Mouse (Mus musculus) midbrain, embryonic 16.5 days (tissue): ENCODE data around the gene Tmem132d. TPM values are rescaled to one million over a fixed set of nuclear protein-coding genes. Genes with fewer than 3 reads are reported as not detected.

Experiments used
- ATAC-seq: fragments of 200-750 bp; cut with Nextera tagmentation; 2 replicates; pipeline ENCODE4 v1.8.0; 2017; ENCODE audit warnings: moderate TSS enrichment
- H3K27ac ChIP-seq: fragments of 300-500 bp; sonication (generic); 2 replicates; pipeline ENCODE4 v1.5.1; 2014; ENCODE audit warnings: mild to moderate bottlenecking, low read length, mixed read lengths
- H3K27me3 ChIP-seq: fragments of 300-500 bp; sonication (generic); 2 replicates; pipeline ENCODE4 v1.6.1; 2014; ENCODE audit warnings: low read depth, low read length, mixed read lengths; ENCODE audit not compliant: control insufficient read depth, insufficient read depth
- H3K36me3 ChIP-seq: fragments of 300-500 bp; sonication (generic); 2 replicates; pipeline ENCODE4 v1.6.1; 2014; ENCODE audit warnings: mild to moderate bottlenecking, low read length, moderate library complexity, mixed read lengths; ENCODE audit not compliant: control insufficient read depth, insufficient read depth
- H3K4me1 ChIP-seq: fragments of 300-500 bp; sonication (generic); 2 replicates; pipeline ENCODE4 v1.6.1; 2014; ENCODE audit warnings: mild to moderate bottlenecking, low read length, mixed read lengths; ENCODE audit not compliant: control insufficient read depth, insufficient read depth
- H3K4me2 ChIP-seq: fragments of 300-500 bp; sonication (generic); 2 replicates; pipeline ENCODE4 v1.6.1; 2014; ENCODE audit warnings: mild to moderate bottlenecking, low read length, mixed read lengths
- H3K4me3 ChIP-seq: fragments of 300-500 bp; sonication (generic); 2 replicates; pipeline ENCODE4 v1.5.1; 2014; ENCODE audit warnings: low read depth, mild to moderate bottlenecking, low read length, moderate library complexity, mixed read lengths
- H3K9ac ChIP-seq: fragments of 300-500 bp; sonication (generic); 2 replicates; pipeline ENCODE4 v1.6.1; 2014; ENCODE audit warnings: low read depth, low read length, mixed read lengths
- H3K9me3 ChIP-seq: fragments of 300-500 bp; sonication (generic); replicated peaks from 2 replicates; pipeline ENCODE4 v1.6.1; 2014; ENCODE audit warnings: mild to moderate bottlenecking, low read length, mixed read lengths; ENCODE audit not compliant: control insufficient read depth, poor library complexity, severe bottlenecking
- WGBS: fragments of 180-500 bp; shearing (Covaris S2); extraction: QIAGEN DNeasy Blood & Tissue Kit; methylation state at CpG from one replicate; pipeline ENCODE4 v1.1.7; 2014; 5-methylcytosine and 5-hydroxymethylcytosine counted together
- polyA plus RNA-seq: library from polyadenylated mRNA; unstranded; fragments of >200 nt; fragmentation: Nextera tagmentation; extraction: Ambion mirVana; gene quantifications from 2 replicates; pipeline ENCODE4 v1.2.1, GENCODE M21; 2015

Tmem132d gene
- polyA plus RNA-seq, 1 experiment from 2014 or later: 3.3 TPM

GRCm38 (mm10) chr5:128336841-128337240, 96.0 kb downstream of the Tmem132d start:
- Histone ChIP-seq H3K36me3 (no peaks in the 10 kb centered on the region), H3K27me3 (no peaks in the 10 kb centered on the region), H3K9ac (no peak overlapping the region), H3K4me2 (no peak overlapping the region), H3K4me1 (no peaks in the 10 kb centered on the region; the same call in 1 of the 2 replicates), H3K9me3 (no peaks in the 10 kb centered on the region), H3K27ac (no peak overlapping the region), H3K4me3 (no peak overlapping the region)
- ATAC-seq: no peak
- WGBS: 80% methylated on average over 7 of the region's 7 CpGs

GRCm38 (mm10) chr5:128332766-128333165, 100.1 kb downstream of the Tmem132d start:
- WGBS: 84% methylated on average over 7 of the region's 7 CpGs

GRCm38 (mm10) chr5:128330351-128330750, 102.5 kb downstream of the Tmem132d start:
- Histone ChIP-seq H3K4me2 (no peak overlapping the region), H3K9ac (no peak overlapping the region), H3K4me3 (no peak overlapping the region), H3K4me1 (no peaks in the 10 kb centered on the region; the same call in 1 of the 2 replicates), H3K9me3 (no peaks in the 10 kb centered on the region), H3K27me3 (no peaks in the 10 kb centered on the region), H3K27ac (no peak overlapping the region), H3K36me3 (no peaks in the 10 kb centered on the region)
- WGBS: 83% methylated on average over 8 of the region's 8 CpGs
- ATAC-seq: no peak

More at GRCm38 (mm10) chr5:128332766-128333165, 100.1 kb downstream of the Tmem132d start:
- H3K4me1 ChIP-seq: no peaks in the 10 kb centered on the region; the same call in 1 of the 2 replicates
- ATAC-seq: no peak
- H3K27me3 ChIP-seq: no peaks in the 10 kb centered on the region
- no peaks in the 10 kb centered on the region for H3K36me3 ChIP-seq
- no peaks in the 10 kb centered on the region for H3K9me3 ChIP-seq
- no peak overlapping the region for H3K4me3 ChIP-seq
- no peak overlapping the region for H3K9ac ChIP-seq
- no peak overlapping the region for H3K4me2 ChIP-seq
- no peak overlapping the region for H3K27ac ChIP-seq

GRCm38 (mm10) chr5:128302387-128302786, 130.5 kb downstream of the Tmem132d start:
- H3K4me1 ChIP-seq: no peaks in the 10 kb centered on the region
- no peak overlapping the region for H3K4me2 ChIP-seq
- 64% methylated on average over 2 of the region's 2 CpGs for WGBS

GRCm38 (mm10) chr5:128291191-128291590, 141.7 kb downstream of the Tmem132d start:
- Histone ChIP-seq H3K4me2 (no peak overlapping the region), H3K27me3 (no peaks in the 10 kb centered on the region), H3K9ac (no peak overlapping the region), H3K36me3 (no peaks in the 10 kb centered on the region), H3K9me3 (no peaks in the 10 kb centered on the region), H3K4me3 (no peak overlapping the region), H3K27ac (no peak overlapping the region), H3K4me1 (no peaks in the 10 kb centered on the region)
- no peak for ATAC-seq
- WGBS: 13% methylated on average over 2 of the region's 2 CpGs

More at GRCm38 (mm10) chr5:128302387-128302786, 130.5 kb downstream of the Tmem132d start:
- H3K27me3 ChIP-seq: no peaks in the 10 kb centered on the region
- H3K36me3 ChIP-seq: no peaks in the 10 kb centered on the region
- H3K9ac ChIP-seq: no peak overlapping the region
- no peak overlapping the region for H3K4me3 ChIP-seq
- H3K27ac ChIP-seq: no peak overlapping the region
- no peaks in the 10 kb centered on the region for H3K9me3 ChIP-seq
- no peak for ATAC-seq

GRCm38 (mm10) chr5:128273255-128273654, 159.6 kb downstream of the Tmem132d start:
- Histone ChIP-seq H3K27me3 (no peaks in the 10 kb centered on the region), H3K27ac (no peak overlapping the region), H3K4me3 (no peak overlapping the region), H3K36me3 (no peaks in the 10 kb centered on the region), H3K4me1 (no peaks in the 10 kb centered on the region), H3K4me2 (no peak overlapping the region), H3K9ac (no peak overlapping the region), H3K9me3 (no peaks in the 10 kb centered on the region)
- 20% methylated on average over 6 of the region's 6 CpGs for WGBS
- no peak for ATAC-seq

- Histone ChIP-seq H3K27me3 (no peaks in the 10 kb centered on the region), H3K4me1 (no peaks in the 10 kb centered on the region), H3K4me3 (no peak overlapping the region), H3K9me3 (0 out of 2 replicates have a peak, but pooled peaks cover 4% of the 10 kb centered on the region), H3K9ac (no peak overlapping the region), H3K36me3 (no peaks in the 10 kb centered on the region), H3K4me2 (no peak overlapping the region), H3K27ac (no peak overlapping the region)
- ATAC-seq: no peak
- WGBS: 97% methylated on average over 6 of the region's 6 CpGs
These were observed 165.5 kb downstream of the Tmem132d start for GRCm38 (mm10) chr5:128267366-128267765.

- no peak overlapping the region for H3K4me2 ChIP-seq
- 69% methylated on average over 4 of the region's 4 CpGs for WGBS
These were observed 188.7 kb downstream of the Tmem132d start for GRCm38 (mm10) chr5:128244219-128244618.

GRCm38 (mm10) chr5:128236638-128237335, 196.1 kb downstream of the Tmem132d start:
- no peaks in the 10 kb centered on the region for H3K36me3 ChIP-seq
- H3K9ac ChIP-seq: no peak overlapping the region
- WGBS: 57% methylated on average over 9 of the region's 9 CpGs
- H3K27me3 ChIP-seq: no peaks in the 10 kb centered on the region
- no peak overlapping the region for H3K4me3 ChIP-seq
- H3K9me3 ChIP-seq: no peaks in the 10 kb centered on the region; the same call in 1 of the 2 replicates
- no peak overlapping the region for H3K27ac ChIP-seq
- no peaks in the 10 kb centered on the region; the same call in 1 of the 2 replicates for H3K4me1 ChIP-seq
- no peak for ATAC-seq
- no peak overlapping the region for H3K4me2 ChIP-seq

More at GRCm38 (mm10) chr5:128244219-128244618, 188.7 kb downstream of the Tmem132d start:
- Histone ChIP-seq H3K9ac (no peak overlapping the region), H3K36me3 (no peaks in the 10 kb centered on the region), H3K27ac (no peak overlapping the region), H3K4me1 (no peaks in the 10 kb centered on the region), H3K9me3 (no peaks in the 10 kb centered on the region; the same call in 1 of the 2 replicates), H3K27me3 (no peaks in the 10 kb centered on the region), H3K4me3 (no peak overlapping the region)
- ATAC-seq: no peak
